Mouse (Mus musculus): ENCODE results near the gene Lpin3. TPM values are rescaled to one million over a fixed set of nuclear protein-coding genes. Genes with fewer than 3 reads are reported as not detected.

Lpin3 gene
- polyA plus RNA-seq, 2 experiments: 2.3 to 2.9 TPM

GRCm38 (mm10) chr2:160884830-160885229 is 4.4 kb downstream of the Lpin3 start:
- Histone ChIP-seq H3K4me2 (replicated peaks; ENCODE audit: low read depth, low read length, severe bottlenecking) (no peak overlapping the region), H3K4me3 (replicated peaks; ENCODE audit: low read length) (no peak overlapping the region), H3K4me1 (ENCODE audit: control insufficient read depth, insufficient read depth, low read length) (peaks cover 6% of the 10 kb centered on the region), H3K27ac (replicated peaks; ENCODE audit: low read depth, low read length) (no peak overlapping the region), H3K9ac (ENCODE audit: low read depth, low read length, severe bottlenecking) (no peak overlapping the region), H3K9me3 (ENCODE audit: control insufficient read depth, low read length) (no peaks in the 10 kb centered on the region), H3K27me3 (ENCODE audit: control insufficient read depth, insufficient read depth, low read length) (no peaks in the 10 kb centered on the region), H3K36me3 (ENCODE audit: control insufficient read depth, insufficient read depth, low read length) (no peaks in the 10 kb centered on the region)
- WGBS: 14% methylated on average over 2 of the region's 2 CpGs
- no peak for DNase-seq (ENCODE audit: low spot score)
- no peak for ATAC-seq (ENCODE audit: low FRiP score, low read depth)
- no peak for TF ChIP-seq POLR2A (IDR thresholded peaks at IDR 0.05; ENCODE audit: borderline replicate concordance, extremely low read depth, insufficient read depth, insufficient read length)

DNA sequence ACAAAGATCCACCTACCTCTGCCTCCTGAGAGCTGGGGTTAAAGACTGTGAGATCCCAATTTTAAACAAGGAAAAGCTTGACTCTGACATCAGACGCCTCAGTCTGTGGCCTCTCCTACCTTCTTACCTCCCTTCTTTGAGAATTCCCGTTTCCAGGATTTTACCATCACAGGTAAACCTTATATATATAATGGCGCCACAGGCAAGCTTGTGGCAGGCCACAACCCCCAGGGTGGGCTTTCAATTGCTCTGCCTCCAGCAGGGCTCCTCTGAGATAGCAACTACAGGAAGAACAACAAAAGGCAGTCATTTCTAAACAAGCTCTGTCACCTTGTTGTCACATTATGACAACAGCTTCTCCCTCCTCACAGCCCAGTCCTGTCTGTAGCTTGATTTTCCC is 5.8 kb downstream of the Lpin3 start:
- H3K36me3 ChIP-seq (ENCODE audit: control insufficient read depth, insufficient read depth, low read length): no peaks in the 10 kb centered on the region
- no peak overlapping the region for H3K4me2 ChIP-seq (replicated peaks; ENCODE audit: low read depth, low read length, severe bottlenecking)
- H3K9ac ChIP-seq (ENCODE audit: low read depth, low read length, severe bottlenecking): no peak overlapping the region
- no peaks in the 10 kb centered on the region for H3K27me3 ChIP-seq (ENCODE audit: control insufficient read depth, insufficient read depth, low read length)
- 70% methylated on average over 3 of the region's 3 CpGs for WGBS
- no peak for ATAC-seq (ENCODE audit: low FRiP score, low read depth)
- TF ChIP-seq POLR2A (IDR thresholded peaks at IDR 0.05; ENCODE audit: borderline replicate concordance, extremely low read depth, insufficient read depth, insufficient read length): no peak
- H3K4me3 ChIP-seq (replicated peaks; ENCODE audit: low read length): no peak overlapping the region
- H3K4me1 ChIP-seq (ENCODE audit: control insufficient read depth, insufficient read depth, low read length): peaks cover 6% of the 10 kb centered on the region
- no peak for DNase-seq (ENCODE audit: low spot score)
- no peaks in the 10 kb centered on the region for H3K9me3 ChIP-seq (ENCODE audit: control insufficient read depth, low read length)
- H3K27ac ChIP-seq (replicated peaks; ENCODE audit: low read depth, low read length): no peak overlapping the region

GRCm38 (mm10) chr2:160887284-160887683 is 6.8 kb downstream of the Lpin3 start:
- Histone ChIP-seq H3K4me3 (replicated peaks; ENCODE audit: low read length) (peak overlapping the region; percentile 47), H3K27ac (replicated peaks; ENCODE audit: low read depth, low read length) (no peak overlapping the region), H3K9me3 (ENCODE audit: control insufficient read depth, low read length) (no peaks in the 10 kb centered on the region), H3K4me1 (ENCODE audit: control insufficient read depth, insufficient read depth, low read length) (peaks cover 6% of the 10 kb centered on the region), H3K27me3 (ENCODE audit: control insufficient read depth, insufficient read depth, low read length) (no peaks in the 10 kb centered on the region), H3K36me3 (ENCODE audit: control insufficient read depth, insufficient read depth, low read length) (no peaks in the 10 kb centered on the region), H3K4me2 (replicated peaks; ENCODE audit: low read depth, low read length, severe bottlenecking) (peak overlapping the region; percentile 93), H3K9ac (ENCODE audit: low read depth, low read length, severe bottlenecking) (peak overlapping the region; percentile 47; the same call in 1 of the 2 replicates)
- peak; percentile 88 for DNase-seq (ENCODE audit: low spot score)
- ATAC-seq (ENCODE audit: low FRiP score, low read depth): peak; percentile 84
- TF ChIP-seq POLR2A (IDR thresholded peaks at IDR 0.05; ENCODE audit: borderline replicate concordance, extremely low read depth, insufficient read depth, insufficient read length): no peak
- WGBS: 2% methylated on average over 11 of the region's 11 CpGs

GRCm38 (mm10) chr2:160887859-160888258 is 7.4 kb downstream of the Lpin3 start:
- Histone ChIP-seq H3K27ac (replicated peaks; ENCODE audit: low read depth, low read length) (no peak overlapping the region), H3K36me3 (ENCODE audit: control insufficient read depth, insufficient read depth, low read length) (no peaks in the 10 kb centered on the region), H3K4me2 (replicated peaks; ENCODE audit: low read depth, low read length, severe bottlenecking) (peak overlapping the region; percentile 93), H3K4me3 (replicated peaks; ENCODE audit: low read length) (peak overlapping the region; percentile 47), H3K9me3 (ENCODE audit: control insufficient read depth, low read length) (no peaks in the 10 kb centered on the region), H3K9ac (ENCODE audit: low read depth, low read length, severe bottlenecking) (peak overlapping the region; percentile 47), H3K4me1 (ENCODE audit: control insufficient read depth, insufficient read depth, low read length) (peaks cover 6% of the 10 kb centered on the region), H3K27me3 (ENCODE audit: control insufficient read depth, insufficient read depth, low read length) (no peaks in the 10 kb centered on the region)
- WGBS: 0% methylated on average over 26 of the region's 26 CpGs
- no peak for TF ChIP-seq POLR2A (IDR thresholded peaks at IDR 0.05; ENCODE audit: borderline replicate concordance, extremely low read depth, insufficient read depth, insufficient read length)
- ATAC-seq (ENCODE audit: low FRiP score, low read depth) (peak; percentile 48; the same call in 1 of the 2 replicates), DNase-seq (ENCODE audit: low spot score) (no peak)

GRCm38 (mm10) chr2:160891045-160891444 is 10.6 kb downstream of the Lpin3 start:
- WGBS: 77% methylated on average over 5 of the region's 5 CpGs
- no peak for TF ChIP-seq POLR2A (IDR thresholded peaks at IDR 0.05; ENCODE audit: borderline replicate concordance, extremely low read depth, insufficient read depth, insufficient read length)
- no peak overlapping the region for H3K27ac ChIP-seq (replicated peaks; ENCODE audit: low read depth, low read length)
- ATAC-seq (ENCODE audit: low FRiP score, low read depth) (no peak), DNase-seq (ENCODE audit: low spot score) (no peak)
- H3K9me3 ChIP-seq (ENCODE audit: control insufficient read depth, low read length): no peaks in the 10 kb centered on the region
- no peaks in the 10 kb centered on the region for H3K36me3 ChIP-seq (ENCODE audit: control insufficient read depth, insufficient read depth, low read length)
- no peaks in the 10 kb centered on the region for H3K27me3 ChIP-seq (ENCODE audit: control insufficient read depth, insufficient read depth, low read length)
- no peak overlapping the region for H3K4me3 ChIP-seq (replicated peaks; ENCODE audit: low read length)
- no peak overlapping the region for H3K9ac ChIP-seq (ENCODE audit: low read depth, low read length, severe bottlenecking)
- H3K4me1 ChIP-seq (ENCODE audit: control insufficient read depth, insufficient read depth, low read length): peaks cover 6% of the 10 kb centered on the region
- H3K4me2 ChIP-seq (replicated peaks; ENCODE audit: low read depth, low read length, severe bottlenecking): no peak overlapping the region

GRCm38 (mm10) chr2:160891697-160892096 is 11.2 kb downstream of the Lpin3 start:
- no peak overlapping the region for H3K9ac ChIP-seq (ENCODE audit: low read depth, low read length, severe bottlenecking)
- H3K36me3 ChIP-seq (ENCODE audit: control insufficient read depth, insufficient read depth, low read length): no peaks in the 10 kb centered on the region
- no peak overlapping the region for H3K4me3 ChIP-seq (replicated peaks; ENCODE audit: low read length)
- no peak for DNase-seq (ENCODE audit: low spot score)
- no peak overlapping the region for H3K4me2 ChIP-seq (replicated peaks; ENCODE audit: low read depth, low read length, severe bottlenecking)
- no peak for ATAC-seq (ENCODE audit: low FRiP score, low read depth)
- peaks cover 6% of the 10 kb centered on the region for H3K4me1 ChIP-seq (ENCODE audit: control insufficient read depth, insufficient read depth, low read length)
- no peak overlapping the region for H3K27ac ChIP-seq (replicated peaks; ENCODE audit: low read depth, low read length)
- 84% methylated on average over 9 of the region's 9 CpGs for WGBS
- H3K27me3 ChIP-seq (ENCODE audit: control insufficient read depth, insufficient read depth, low read length): no peaks in the 10 kb centered on the region
- H3K9me3 ChIP-seq (ENCODE audit: control insufficient read depth, low read length): no peaks in the 10 kb centered on the region
- no peak for TF ChIP-seq POLR2A (IDR thresholded peaks at IDR 0.05; ENCODE audit: borderline replicate concordance, extremely low read depth, insufficient read depth, insufficient read length)

Measured in limb, embryonic 14.5 days (tissue).